Mouse (Mus musculus): ENCODE results near the gene Sugp1.

The Sugp1 gene

DNA sequence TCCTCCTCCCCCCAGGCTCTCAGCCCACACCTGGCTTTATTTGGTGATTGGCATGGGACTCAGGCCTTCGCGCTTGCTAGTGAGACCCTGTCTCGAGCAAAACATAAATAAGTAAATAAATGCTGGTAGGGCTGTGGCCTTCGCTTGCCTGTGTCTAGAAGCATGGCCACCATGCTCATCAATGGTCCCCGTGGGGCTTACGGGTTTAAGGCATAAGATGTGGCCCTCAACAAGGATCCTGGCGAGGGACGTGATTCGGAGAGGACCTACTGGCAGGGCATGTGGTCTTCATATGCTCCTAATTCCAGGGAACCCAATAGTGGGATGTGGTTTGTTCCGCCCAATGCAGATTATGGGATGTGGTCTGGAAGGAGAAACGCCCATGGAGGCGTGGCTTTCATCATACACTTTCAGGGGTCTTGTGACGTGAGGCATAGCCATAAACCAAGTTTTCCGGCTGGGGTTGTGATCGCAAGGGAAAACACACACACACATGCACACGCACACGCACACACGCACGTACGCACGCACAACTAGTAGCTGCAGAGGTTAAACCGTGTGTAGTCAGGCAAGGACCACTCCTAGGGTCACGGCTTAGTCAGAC, 68.7 kb downstream of the Sugp1 start:
- no peak for DNase-seq (ENCODE audit: low read depth, low spot score)

DNA sequence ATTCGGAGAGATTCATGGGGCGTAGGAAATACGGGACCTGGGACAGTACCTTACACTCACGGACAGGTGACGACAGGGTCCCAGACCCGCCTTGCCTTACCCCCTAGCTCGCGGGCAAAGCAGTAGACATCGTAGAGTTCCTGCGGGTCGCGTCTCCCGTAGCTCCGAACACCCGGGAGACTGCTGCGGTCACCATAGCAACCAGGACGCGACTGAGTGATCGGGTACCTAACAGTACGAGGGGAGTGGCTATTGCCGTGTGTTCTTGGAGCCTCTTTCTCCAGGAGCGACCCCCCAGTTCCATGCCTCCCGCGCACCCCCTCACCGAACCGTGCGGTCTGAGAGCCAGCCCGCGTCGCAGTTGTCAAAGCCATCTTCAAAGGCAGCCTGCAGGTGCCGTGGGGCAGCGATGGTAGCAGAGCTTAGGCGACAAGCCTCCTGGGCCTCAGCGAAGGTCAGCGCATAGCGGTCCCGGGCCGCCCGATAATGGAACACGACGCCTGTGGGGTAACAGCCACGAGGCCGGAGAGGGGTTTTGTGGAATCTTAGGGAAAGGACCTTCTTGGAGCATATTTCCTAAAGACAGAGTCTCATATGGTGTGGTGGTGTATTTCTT, 69.9 kb downstream of the Sugp1 start:
- no peak for DNase-seq (ENCODE audit: low read depth, low spot score)

DNA sequence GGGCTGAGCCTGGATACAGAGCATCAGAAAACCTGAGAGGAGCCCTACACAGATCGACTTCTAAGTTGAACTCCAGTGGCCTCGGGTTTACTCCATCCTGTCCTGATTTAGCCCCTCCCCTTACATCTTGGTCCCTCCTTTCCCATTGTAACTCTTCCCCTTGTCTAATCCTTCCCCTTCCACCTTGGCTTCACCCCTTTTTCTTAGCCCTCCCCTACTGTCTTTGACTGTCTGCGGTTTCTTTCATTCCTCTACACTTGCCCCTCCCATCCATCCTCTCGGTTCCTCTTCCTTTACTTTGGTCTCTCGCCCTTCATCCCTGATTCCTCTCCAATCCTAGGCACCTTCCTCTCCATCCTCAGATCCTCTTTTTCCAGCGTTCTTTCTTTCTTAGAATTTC, 71.9 kb downstream of the Sugp1 start:
- DNase-seq (ENCODE audit: low read depth, low spot score), result no peak

DNA sequence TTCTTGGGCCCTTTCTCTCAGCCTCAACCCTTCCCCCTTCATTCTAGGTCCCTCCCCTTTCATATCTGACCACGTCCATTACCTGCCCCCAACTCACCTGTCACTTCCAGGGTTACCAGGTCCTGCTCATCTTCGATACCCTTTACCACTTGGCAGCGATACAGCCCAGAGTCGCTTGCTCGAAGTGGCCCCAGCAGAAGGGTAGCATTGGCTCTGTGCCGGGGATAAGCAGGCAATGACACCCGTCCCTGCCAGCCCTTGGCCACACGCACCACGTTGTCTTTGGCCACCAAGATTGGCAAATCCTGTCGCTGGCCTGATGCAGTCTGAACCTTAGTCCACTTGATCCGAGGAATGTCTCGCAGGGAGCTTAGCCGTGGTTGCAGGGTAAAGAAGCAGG, 72.3 kb downstream of the Sugp1 start:
- DNase-seq (ENCODE audit: low read depth, low spot score), result no peak

DNA sequence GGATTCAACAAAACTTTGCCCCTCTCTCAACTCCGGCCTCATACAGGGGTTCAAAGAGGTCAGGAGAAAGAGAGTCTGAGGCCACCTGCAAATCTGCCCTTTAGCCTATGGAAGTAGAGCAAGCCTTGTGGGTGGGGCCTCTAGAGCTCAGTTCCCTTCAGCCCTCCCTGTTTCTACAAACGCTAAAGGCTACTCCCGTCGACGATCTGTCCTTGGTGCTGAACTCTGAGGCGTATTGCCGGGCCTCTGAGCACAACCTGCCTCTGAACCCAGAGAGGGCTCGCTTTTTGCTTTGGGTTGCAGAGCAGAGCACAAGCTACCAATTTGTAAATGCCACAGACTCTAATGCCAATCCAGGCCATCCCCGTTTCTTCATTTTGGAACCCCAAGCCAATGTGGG, 75.0 kb downstream of the Sugp1 start:
- peak; percentile 25 for DNase-seq (ENCODE audit: low read depth, low spot score)

DNA sequence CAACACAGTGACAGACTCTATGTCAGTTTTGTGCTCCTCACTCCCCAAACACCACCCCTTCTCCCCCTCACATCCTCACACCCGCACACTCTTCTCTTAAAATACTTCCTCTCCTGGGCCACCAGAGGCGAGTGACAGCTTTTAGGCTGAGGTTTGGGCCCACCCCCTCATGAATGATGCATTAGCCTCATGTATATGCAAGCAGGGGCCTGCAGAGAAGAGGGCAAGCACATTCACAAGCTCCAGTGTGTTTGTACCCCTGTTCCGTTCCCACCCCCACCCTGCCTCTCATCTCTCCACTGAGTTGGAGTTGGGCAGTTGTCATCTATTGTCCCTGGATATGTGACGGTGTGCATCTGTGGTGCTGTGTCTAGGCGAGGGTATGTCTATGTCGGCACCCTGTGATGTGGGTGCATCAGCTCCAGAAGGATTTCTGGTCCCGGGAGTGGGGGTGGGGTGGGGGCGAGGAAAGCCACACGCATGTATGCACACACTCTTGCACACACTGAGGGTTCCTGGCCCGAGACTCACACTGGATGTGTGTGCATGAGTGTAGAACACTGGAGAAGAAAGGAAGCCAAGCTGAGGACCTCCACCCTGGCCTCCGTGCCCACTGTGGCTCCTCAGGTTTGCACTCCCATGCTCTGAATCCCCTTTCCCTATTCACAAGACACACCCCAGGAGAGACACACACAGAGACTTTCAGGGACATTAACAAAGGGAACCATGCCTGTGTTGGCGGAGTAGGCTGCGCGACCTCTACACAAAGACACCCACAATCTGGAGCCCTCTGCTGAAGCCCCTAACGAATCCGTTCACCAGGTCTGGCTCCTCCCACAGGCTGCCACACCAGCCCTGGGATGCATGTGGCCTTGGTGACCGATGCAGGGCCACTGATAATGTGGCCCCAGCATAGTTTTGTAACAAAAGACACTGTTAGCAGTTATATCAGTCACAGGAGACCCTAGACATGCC, 76.4 kb downstream of the Sugp1 start:
- no peak for DNase-seq (ENCODE audit: low read depth, low spot score)

DNA sequence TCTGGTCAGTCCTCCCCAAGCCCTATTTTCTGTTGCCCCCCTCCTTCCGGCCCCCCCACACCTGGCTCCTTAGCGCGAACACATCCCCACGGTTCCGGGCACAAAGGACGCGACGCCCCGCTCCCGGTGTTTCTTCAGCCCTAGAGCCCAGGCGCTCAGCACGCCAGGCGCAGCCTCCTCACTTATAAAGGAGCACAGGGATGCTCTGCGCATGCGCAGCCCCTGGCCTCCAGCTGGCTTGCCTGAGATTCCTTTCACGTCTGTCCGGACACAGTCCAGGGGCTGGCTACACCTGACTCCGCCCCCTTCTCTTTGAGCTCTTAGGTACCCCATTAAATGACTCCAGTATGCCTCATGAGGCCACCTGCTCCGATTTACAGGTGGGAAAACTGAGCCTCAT, 78.1 kb downstream of the Sugp1 start, which contains the start of gene Ncan:
Gene Ncan (minus strand): TSS at position 207 of the 400 bp plus-strand sequence.
- DNase-seq (ENCODE audit: low read depth, low spot score), result peak; percentile 42
